Mouse (Mus musculus): ENCODE measurements around the gene Jak1.

Gene Jak1

GRCm38 (mm10) chr4:101146891-101147655 lies 118.0 kb downstream of the Jak1 start:
- DNase-seq (ENCODE audit: low read depth), result peak; percentile 17

DNA sequence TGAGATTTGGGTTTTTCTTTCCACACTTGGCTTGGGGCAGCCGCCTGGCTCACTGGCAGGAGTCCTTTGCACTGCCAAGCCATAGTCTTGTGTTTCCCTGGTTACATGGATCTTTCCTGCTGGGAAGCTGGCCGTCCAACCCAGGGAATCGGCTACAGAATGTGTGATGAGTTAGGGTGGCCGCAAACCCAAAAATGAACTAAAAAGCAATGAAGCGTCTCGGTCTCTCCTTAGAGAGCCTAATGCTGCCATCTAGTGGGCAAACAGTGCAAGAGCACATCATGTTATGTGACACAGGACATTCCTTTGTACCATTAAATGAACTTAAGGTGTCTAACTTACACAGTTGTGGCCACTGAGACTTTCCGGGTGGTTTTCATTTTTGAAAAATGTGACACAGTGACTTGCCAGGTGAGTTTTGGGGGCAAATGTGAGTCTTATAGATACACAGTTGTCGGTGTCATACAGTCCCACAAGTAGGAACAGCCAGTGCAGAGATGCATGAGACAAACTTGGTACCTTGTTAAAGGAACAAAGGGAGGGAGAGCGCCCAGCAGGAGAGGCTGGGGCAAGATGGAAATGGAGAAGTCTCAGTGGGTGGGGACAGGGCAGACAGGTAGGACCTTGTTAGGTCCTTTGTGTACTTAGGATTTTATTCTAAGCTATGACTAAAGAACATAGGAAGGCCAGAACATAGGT lies 118.9 kb downstream of the Jak1 start:
- DNase-seq (ENCODE audit: low read depth), result peak; percentile 89

DNA sequence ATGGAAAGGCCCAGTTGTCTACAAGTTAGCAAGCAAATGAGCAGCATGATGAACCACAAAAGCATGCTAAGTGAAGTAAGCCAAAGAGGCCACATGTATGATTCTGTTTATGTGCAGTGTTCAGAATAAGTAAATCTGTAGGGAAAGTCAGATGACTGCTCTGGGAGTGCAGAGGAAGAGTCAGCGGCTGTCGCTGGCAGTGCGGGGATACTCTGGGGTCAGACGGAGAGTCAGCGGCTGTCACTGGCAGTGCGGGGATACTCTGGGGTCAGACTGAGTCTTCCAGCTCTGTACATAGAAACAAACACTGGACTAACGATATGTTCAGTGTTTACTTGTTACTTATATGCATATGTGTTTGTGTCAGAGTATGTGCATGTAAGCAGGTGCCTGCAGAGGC lies 120.3 kb downstream of the Jak1 start:
- peak; percentile 20 for DNase-seq (ENCODE audit: low read depth)

- no peak for DNase-seq (ENCODE audit: low read depth)
Measured at GRCm38 (mm10) chr4:101144361-101144760, 120.7 kb downstream of the Jak1 start.

GRCm38 (mm10) chr4:101143901-101144300 lies 121.2 kb downstream of the Jak1 start:
- no peak for DNase-seq (ENCODE audit: low read depth)

- no peak for DNase-seq (ENCODE audit: low read depth)
Measured at GRCm38 (mm10) chr4:101141768-101142167, 123.3 kb downstream of the Jak1 start.

DNA sequence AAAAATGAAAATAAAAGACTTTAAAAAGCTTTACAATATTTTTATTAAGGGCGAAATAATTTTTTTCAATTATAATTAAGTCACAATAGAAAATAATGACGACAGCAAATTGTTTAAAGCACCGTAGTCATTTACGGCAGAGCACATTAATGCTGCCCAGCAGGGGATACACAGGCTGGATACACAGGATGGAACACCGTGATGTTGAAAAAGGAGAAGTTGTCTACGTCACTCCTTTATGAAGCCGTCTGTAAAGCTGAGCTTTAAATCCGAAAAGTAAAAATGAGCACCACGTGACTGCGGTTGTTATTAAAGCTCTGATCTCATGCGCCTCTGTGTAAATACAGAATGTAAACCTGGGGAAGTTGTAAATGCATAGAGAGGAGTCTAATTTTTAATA lies 127.1 kb downstream of the Jak1 start:
- DNase-seq (ENCODE audit: low read depth), result no peak

DNA sequence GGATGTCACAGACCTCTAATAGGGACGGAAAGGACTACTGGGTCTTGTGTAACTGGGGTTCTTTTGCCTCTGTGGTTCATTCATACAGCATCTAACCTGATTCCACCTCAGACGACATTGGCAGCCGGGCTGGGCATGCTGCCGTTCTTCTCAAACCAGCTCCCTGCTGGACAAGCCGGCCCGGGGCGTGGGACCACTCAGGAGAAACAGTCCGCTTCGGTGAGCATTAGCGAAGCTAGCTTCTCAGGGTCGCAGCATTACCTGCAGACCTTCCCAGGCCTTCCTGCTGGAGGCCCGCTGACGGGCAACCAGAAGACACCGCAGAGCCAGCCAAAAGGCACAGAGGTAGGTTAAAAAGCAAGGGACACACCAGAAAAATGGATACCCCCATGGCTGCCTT lies 129.2 kb downstream of the Jak1 start:
- DNase-seq (ENCODE audit: low read depth), result no peak

DNA sequence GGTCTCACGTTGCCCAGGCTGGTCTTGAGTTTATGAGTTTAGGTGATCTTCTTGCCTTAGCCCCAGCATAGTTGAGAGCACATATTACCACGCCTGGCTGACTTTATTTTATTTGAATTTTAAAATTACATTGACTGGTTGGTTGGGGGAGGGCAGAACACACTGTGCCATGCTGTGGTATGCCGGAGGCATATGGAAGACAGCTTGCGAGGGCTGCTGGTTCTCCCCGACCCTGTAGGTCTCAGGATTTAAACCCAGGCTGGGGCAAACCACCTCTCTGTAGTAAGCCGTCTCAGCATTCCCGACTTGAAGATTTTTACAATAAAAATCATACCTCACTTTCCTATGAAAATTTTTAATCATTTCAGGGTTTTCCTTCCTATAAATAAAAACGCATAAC lies 130.1 kb downstream of the Jak1 start:
- DNase-seq (ENCODE audit: low read depth), result no peak

DNA sequence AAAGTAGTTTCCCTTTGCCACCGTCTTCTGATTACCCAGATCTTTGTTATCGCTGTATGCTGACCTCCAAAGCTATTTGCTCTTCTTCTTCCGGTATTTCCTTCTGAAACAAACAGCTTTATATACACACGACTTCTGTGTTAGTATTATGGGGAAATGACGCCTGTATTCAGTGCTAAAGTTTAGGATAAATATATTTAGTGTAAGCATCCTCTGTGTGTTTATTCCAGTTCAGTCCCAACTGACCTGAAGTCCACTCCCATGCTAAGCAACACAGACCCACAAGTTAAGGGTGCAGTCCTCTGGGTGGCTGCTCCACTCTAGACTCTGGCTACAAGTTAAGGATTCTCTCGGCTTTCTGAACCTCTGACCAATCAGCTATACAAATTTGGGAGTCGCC lies 144.1 kb downstream of the Jak1 start:
- no peak for DNase-seq (ENCODE audit: low read depth)

DNA sequence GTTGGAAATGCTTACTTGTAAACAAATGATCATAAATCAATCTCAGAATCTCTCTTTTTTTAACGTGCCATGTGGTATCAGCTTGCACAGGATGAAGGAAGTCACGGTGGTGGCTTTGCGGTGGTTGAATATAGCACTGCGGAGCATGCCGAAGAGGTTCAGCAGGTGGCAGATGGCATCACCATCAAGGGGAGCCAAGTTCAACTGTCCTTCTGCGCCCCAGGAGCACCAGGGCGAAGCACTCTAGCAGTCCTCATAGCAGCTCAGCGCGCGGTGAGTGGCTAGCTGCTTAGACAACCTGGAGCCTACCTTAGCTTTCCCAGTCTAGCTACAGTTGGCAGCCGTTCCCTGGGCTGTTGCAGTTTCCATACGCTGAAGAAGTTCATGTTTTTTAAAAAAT lies 158.0 kb downstream of the Jak1 start:
- no peak for DNase-seq (ENCODE audit: low read depth)

All from NIH3T3 (cell line).